Mouse (Mus musculus) naive thymus-derived CD4-positive, alpha-beta T cell, adult 2 months (primary cell): ENCODE measurements around the gene Cmc1.

Experiments
- DNase-seq: peaks from one replicate; pipeline ENCODE4 v3.0.0-alpha.2; 2011; ENCODE audit warnings: low read depth

Cmc1 gene

GRCm38 (mm10) chr9:118031694-118032093 is 118.3 kb downstream of the Cmc1 start:
- DNase-seq = no peak

DNA sequence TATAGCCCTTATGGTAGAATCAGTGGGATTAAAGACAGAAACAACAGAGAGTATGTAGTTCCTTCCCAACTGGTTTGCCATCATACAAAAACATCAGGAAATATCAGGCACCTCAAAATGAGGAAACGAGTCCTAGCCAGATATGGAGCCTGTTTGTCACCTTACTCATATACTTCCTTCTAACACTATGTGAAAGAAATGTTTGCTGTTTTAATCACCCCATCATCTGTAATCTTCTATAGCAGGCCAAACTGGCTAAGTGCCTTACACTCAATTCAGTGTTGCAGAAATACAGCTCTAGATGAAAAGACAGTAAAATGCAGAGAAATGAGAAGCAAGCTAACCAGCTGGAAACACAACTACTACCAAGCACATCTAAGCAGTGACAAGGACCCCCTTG is 119.7 kb downstream of the Cmc1 start:
- no peak for DNase-seq

- DNase-seq = no peak
Measured at GRCm38 (mm10) chr9:118029490-118029889, 120.5 kb downstream of the Cmc1 start.

DNA sequence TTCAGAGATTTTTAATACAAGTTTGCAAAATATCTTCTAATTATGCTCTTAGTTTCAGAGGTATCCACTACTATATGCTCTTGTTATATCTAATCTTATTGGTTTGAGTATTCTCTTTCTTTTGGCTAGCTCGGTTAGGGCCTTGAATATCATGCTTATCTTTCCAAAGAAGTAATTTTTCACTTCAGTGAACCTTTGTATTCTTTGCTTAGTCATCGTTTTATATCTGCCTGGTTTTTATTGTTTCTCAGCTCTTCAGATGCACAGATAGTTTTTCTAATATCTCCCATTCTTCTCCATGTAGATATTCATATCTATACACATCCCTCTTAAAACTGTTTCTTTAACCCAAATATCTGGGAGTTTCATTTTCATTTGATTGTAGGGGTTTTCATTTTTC is 125.0 kb downstream of the Cmc1 start:
- no peak for DNase-seq
